Mouse (Mus musculus) liver, adult 2 months (tissue): ENCODE results near the gene Olfr305.

Experiments
- CTCF ChIP-seq: fragments of 200-500 bp; IDR thresholded peaks from 2 replicates; pipeline ENCODE4 v1.5.1; 2011; ENCODE audit warnings: low read depth, low read length, control low read depth
- POLR2A ChIP-seq: fragments of 200-500 bp; IDR thresholded peaks from 2 replicates; pipeline ENCODE4 v1.6.1; 2011; ENCODE audit warnings: low read length, control low read depth; ENCODE audit not compliant: insufficient read depth; ENCODE audit errors: extremely low read depth

- TF ChIP-seq POLR2A (no peak), CTCF (no peak)
These were observed 45.4 kb downstream of the Olfr305 start for GRCm38 (mm10) chr7:86321323-86321722.
